Mouse (Mus musculus): ENCODE data around the gene Col23a1. TPM values are rescaled to one million over a fixed set of nuclear protein-coding genes. Genes with fewer than 3 reads are reported as not detected.

Col23a1 gene
- polyA plus RNA-seq, 1 experiment from 2014 or later = 4.0 TPM

DNA sequence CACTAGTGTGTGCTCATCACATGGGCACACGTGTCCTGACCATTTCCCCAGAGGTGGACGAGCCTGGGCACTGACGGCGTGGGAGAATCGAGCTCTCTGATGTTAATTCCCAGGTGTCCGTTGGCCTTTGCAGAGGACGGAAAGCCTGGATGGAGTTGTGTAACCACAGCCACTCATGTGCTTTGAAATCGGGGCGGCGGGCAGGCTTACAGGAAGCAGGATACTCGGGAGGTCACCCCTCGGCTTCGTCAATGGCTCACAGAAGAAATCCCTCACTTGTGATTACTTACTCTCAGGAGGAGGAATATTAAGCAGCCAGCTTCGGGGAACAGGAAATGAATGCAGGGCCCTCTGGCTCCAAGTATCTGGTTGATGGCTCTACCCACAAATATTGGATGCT lies 133.0 kb downstream of the Col23a1 start:
- WGBS = 69% methylated on average over 14 of the region's 14 CpGs
- H3K36me3 ChIP-seq (ENCODE audit: control insufficient read depth, insufficient read depth) = no peaks in the 10 kb centered on the region
- no peak for ATAC-seq (replicated peaks; ENCODE audit: extremely low read depth, insufficient read depth, low FRiP score)
- H3K27ac ChIP-seq (ENCODE audit: low read length) = no peak overlapping the region
- no peak overlapping the region for H3K4me3 ChIP-seq (ENCODE audit: low read length)
- H3K27me3 ChIP-seq (ENCODE audit: control insufficient read depth, insufficient read depth, low read length) = no peaks in the 10 kb centered on the region; the same call in 1 of the 2 replicates
- no peak overlapping the region for H3K9ac ChIP-seq (ENCODE audit: low read length)
- H3K4me1 ChIP-seq (ENCODE audit: control insufficient read depth, insufficient read depth, low read length) = no peaks in the 10 kb centered on the region
- no peaks in the 10 kb centered on the region; the same call in 1 of the 2 replicates for H3K9me3 ChIP-seq (replicated peaks; ENCODE audit: control insufficient read depth, low read length)
- H3K4me2 ChIP-seq (ENCODE audit: low read depth, low read length) = no peak overlapping the region

- Histone ChIP-seq H3K9me3 (replicated peaks; ENCODE audit: control insufficient read depth, low read length) (no peaks in the 10 kb centered on the region; the same call in 1 of the 2 replicates), H3K9ac (ENCODE audit: low read length) (no peak overlapping the region), H3K4me1 (ENCODE audit: control insufficient read depth, insufficient read depth, low read length) (no peaks in the 10 kb centered on the region), H3K27ac (ENCODE audit: low read length) (no peak overlapping the region), H3K27me3 (ENCODE audit: control insufficient read depth, insufficient read depth, low read length) (peaks cover 13% of the 10 kb centered on the region), H3K36me3 (ENCODE audit: control insufficient read depth, insufficient read depth) (no peaks in the 10 kb centered on the region), H3K4me2 (ENCODE audit: low read depth, low read length) (no peak overlapping the region), H3K4me3 (ENCODE audit: low read length) (no peak overlapping the region)
- whole genome bisulfite sequencing = 83% methylated on average over 3 of the region's 3 CpGs
- ATAC-seq (replicated peaks; ENCODE audit: extremely low read depth, insufficient read depth, low FRiP score) = no peak
Observed at GRCm38 (mm10) chr11:51426155-51426554, 136.4 kb downstream of the Col23a1 start.

DNA sequence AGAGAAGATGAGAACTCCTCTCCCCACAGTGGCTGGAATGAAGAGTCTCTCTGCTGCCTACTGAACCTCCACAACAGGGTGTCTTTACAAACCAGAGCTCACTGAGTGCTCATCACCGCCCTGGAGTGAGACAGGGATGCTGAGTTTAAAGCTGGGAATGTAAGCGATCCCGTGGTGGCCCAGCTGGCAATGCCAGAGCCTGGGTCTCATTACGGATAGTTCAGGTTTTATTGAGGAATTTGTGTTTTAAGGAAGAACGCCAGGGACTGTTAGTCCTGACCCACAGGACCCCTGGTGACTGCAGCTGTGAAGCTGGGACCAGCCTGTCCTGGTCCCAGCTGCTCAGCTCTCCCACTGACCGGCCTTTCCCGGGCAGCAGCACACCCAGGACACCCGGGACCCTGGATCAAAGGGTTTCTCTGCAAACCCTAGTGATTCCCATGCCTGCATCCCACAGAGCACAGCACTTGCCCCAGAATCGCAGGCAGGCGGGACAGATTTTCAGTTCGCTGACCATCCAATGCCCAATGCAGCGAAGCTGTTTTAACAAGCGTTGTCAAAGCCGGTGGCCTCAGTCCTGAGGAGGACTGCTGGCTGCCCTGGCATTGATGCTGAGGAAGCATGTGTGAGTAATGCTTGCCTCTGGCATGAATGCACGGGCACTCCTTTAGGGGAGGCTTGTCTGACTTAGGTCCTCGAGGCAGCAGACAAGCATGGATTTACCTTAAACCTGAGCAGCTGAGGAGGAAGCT lies 139.9 kb downstream of the Col23a1 start:
- no peak overlapping the region for H3K4me2 ChIP-seq (ENCODE audit: low read depth, low read length)
- no peak overlapping the region for H3K4me3 ChIP-seq (ENCODE audit: low read length)
- no peaks in the 10 kb centered on the region for H3K4me1 ChIP-seq (ENCODE audit: control insufficient read depth, insufficient read depth, low read length)
- peaks cover 13% of the 10 kb centered on the region for H3K27me3 ChIP-seq (ENCODE audit: control insufficient read depth, insufficient read depth, low read length)
- no peak for ATAC-seq (replicated peaks; ENCODE audit: extremely low read depth, insufficient read depth, low FRiP score)
- peaks cover 4% of the 10 kb centered on the region for H3K9me3 ChIP-seq (replicated peaks; ENCODE audit: control insufficient read depth, low read length)
- H3K36me3 ChIP-seq (ENCODE audit: control insufficient read depth, insufficient read depth) = no peaks in the 10 kb centered on the region
- WGBS = 51% methylated on average over 16 of the region's 16 CpGs
- H3K9ac ChIP-seq (ENCODE audit: low read length) = no peak overlapping the region
- no peak overlapping the region for H3K27ac ChIP-seq (ENCODE audit: low read length)

DNA sequence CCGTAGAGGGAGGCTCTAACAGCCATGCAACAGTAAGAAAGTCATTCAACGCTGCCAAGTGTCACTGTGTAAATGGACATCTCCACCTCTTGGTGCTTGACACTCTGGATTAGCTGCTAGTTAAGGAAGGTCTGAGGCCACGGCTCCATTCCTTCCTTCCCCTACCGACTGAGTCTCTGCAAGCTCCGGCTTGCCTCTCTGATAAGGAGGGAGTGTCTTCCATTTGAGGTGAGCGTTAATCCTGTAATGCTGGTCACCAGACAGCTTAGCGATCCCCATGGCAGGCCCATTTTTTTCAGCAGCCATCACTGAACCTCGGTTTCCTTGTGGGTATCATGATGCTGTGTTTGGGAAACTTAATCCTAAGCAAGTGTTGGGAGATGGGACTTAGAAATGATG lies 140.5 kb downstream of the Col23a1 start:
- 39% methylated on average over 8 of the region's 8 CpGs for WGBS
- Histone ChIP-seq H3K4me1 (ENCODE audit: control insufficient read depth, insufficient read depth, low read length) (no peaks in the 10 kb centered on the region), H3K9me3 (replicated peaks; ENCODE audit: control insufficient read depth, low read length) (peaks cover 4% of the 10 kb centered on the region), H3K36me3 (ENCODE audit: control insufficient read depth, insufficient read depth) (no peaks in the 10 kb centered on the region), H3K27ac (ENCODE audit: low read length) (no peak overlapping the region), H3K4me2 (ENCODE audit: low read depth, low read length) (no peak overlapping the region), H3K9ac (ENCODE audit: low read length) (no peak overlapping the region), H3K27me3 (ENCODE audit: control insufficient read depth, insufficient read depth, low read length) (peaks cover 13% of the 10 kb centered on the region), H3K4me3 (ENCODE audit: low read length) (no peak overlapping the region)
- no peak for ATAC-seq (replicated peaks; ENCODE audit: extremely low read depth, insufficient read depth, low FRiP score)

GRCm38 (mm10) chr11:51431287-51431686 lies 141.6 kb downstream of the Col23a1 start:
- ATAC-seq (replicated peaks; ENCODE audit: extremely low read depth, insufficient read depth, low FRiP score) = no peak
- Histone ChIP-seq H3K4me2 (ENCODE audit: low read depth, low read length) (no peak overlapping the region), H3K4me3 (ENCODE audit: low read length) (no peak overlapping the region), H3K4me1 (ENCODE audit: control insufficient read depth, insufficient read depth, low read length) (no peaks in the 10 kb centered on the region), H3K9me3 (replicated peaks; ENCODE audit: control insufficient read depth, low read length) (peaks cover 4% of the 10 kb centered on the region), H3K36me3 (ENCODE audit: control insufficient read depth, insufficient read depth) (no peaks in the 10 kb centered on the region), H3K27ac (ENCODE audit: low read length) (no peak overlapping the region), H3K27me3 (ENCODE audit: control insufficient read depth, insufficient read depth, low read length) (peaks cover 13% of the 10 kb centered on the region), H3K9ac (ENCODE audit: low read length) (no peak overlapping the region)
- WGBS = 67% methylated on average over 3 of the region's 3 CpGs

DNA sequence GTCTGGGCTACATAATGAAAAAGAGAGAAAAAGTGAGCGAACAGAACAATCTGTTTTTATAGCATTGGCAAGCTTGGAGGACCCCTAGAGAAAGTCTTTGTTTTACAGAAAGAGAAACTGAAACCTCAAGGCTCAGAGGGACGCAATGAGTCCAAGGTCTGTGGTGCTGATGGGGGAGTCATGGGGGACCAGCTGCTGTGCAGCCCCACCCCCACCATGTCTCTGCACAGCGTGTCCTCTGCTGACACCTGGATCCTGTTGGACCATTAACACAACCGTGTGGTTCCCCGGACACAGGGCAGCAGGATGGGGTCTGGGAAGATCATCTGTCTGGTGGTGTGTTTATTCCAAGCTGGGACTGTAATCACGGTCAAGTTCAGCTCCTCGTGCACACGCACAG lies 142.2 kb downstream of the Col23a1 start:
- H3K36me3 ChIP-seq (ENCODE audit: control insufficient read depth, insufficient read depth) = no peaks in the 10 kb centered on the region
- H3K9me3 ChIP-seq (replicated peaks; ENCODE audit: control insufficient read depth, low read length) = peaks cover 6% of the 10 kb centered on the region
- H3K4me2 ChIP-seq (ENCODE audit: low read depth, low read length) = no peak overlapping the region
- H3K27me3 ChIP-seq (ENCODE audit: control insufficient read depth, insufficient read depth, low read length) = peaks cover 13% of the 10 kb centered on the region
- 73% methylated on average over 8 of the region's 8 CpGs for WGBS
- no peak overlapping the region for H3K27ac ChIP-seq (ENCODE audit: low read length)
- no peak overlapping the region for H3K4me3 ChIP-seq (ENCODE audit: low read length)
- no peak overlapping the region for H3K9ac ChIP-seq (ENCODE audit: low read length)
- H3K4me1 ChIP-seq (ENCODE audit: control insufficient read depth, insufficient read depth, low read length) = no peaks in the 10 kb centered on the region
- no peak for ATAC-seq (replicated peaks; ENCODE audit: extremely low read depth, insufficient read depth, low FRiP score)

DNA sequence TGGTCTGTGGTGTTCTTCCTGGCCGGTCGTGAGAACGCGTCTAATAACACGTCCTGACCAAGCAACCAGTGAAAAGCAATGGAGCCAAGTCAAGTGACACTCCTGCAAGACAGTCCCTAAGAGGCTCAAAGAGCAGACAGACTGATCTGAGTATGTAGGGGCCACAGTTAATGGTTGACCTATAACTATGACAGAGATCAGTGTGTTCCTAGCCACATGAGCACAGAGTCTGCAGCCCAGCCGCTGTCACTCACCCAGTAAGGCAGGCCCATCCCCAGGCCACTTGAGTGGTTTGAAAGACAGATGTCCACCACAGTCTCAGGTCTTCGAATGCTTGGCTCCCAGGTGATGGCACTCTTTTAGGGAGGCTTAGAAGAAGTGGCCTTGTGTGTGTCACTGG lies 152.3 kb downstream of the Col23a1 start:
- no peak for ATAC-seq (replicated peaks; ENCODE audit: extremely low read depth, insufficient read depth, low FRiP score)
- WGBS = 92% methylated on average over 7 of the region's 7 CpGs

DNA sequence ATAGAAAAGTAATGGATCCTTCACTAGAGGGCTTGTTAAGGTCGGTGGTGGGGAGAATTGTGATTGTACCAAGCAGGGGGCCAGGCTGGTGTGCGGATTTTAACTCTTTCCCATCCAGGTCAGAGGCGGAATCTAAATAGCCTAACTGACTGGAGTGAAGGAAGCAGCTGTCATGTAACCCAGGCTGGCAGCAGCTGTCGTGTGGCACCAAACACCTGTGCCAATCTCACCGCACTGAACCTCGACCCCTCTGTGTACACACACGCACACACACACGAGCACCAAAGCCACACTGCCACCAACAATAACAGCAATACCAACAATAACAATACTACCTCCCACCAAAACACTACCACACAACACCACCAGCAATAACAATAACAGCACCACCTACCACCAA lies 152.9 kb downstream of the Col23a1 start:
- Histone ChIP-seq H3K4me3 (ENCODE audit: low read length) (no peak overlapping the region), H3K27me3 (ENCODE audit: control insufficient read depth, insufficient read depth, low read length) (peaks cover 4% of the 10 kb centered on the region; the same call in 1 of the 2 replicates), H3K9ac (ENCODE audit: low read length) (no peak overlapping the region), H3K4me1 (ENCODE audit: control insufficient read depth, insufficient read depth, low read length) (no peaks in the 10 kb centered on the region), H3K9me3 (replicated peaks; ENCODE audit: control insufficient read depth, low read length) (no peaks in the 10 kb centered on the region), H3K4me2 (ENCODE audit: low read depth, low read length) (no peak overlapping the region), H3K27ac (ENCODE audit: low read length) (no peak overlapping the region), H3K36me3 (ENCODE audit: control insufficient read depth, insufficient read depth) (no peaks in the 10 kb centered on the region)
- WGBS = 73% methylated on average over 8 of the region's 8 CpGs
- no peak for ATAC-seq (replicated peaks; ENCODE audit: extremely low read depth, insufficient read depth, low FRiP score)

More for the DNA sequence above, 152.3 kb downstream of the Col23a1 start:
- no peak overlapping the region for H3K27ac ChIP-seq (ENCODE audit: low read length)
- H3K4me1 ChIP-seq (ENCODE audit: control insufficient read depth, insufficient read depth, low read length) = no peaks in the 10 kb centered on the region
- no peaks in the 10 kb centered on the region for H3K9me3 ChIP-seq (replicated peaks; ENCODE audit: control insufficient read depth, low read length)
- H3K27me3 ChIP-seq (ENCODE audit: control insufficient read depth, insufficient read depth, low read length) = peaks cover 4% of the 10 kb centered on the region; the same call in 1 of the 2 replicates
- no peak overlapping the region for H3K4me2 ChIP-seq (ENCODE audit: low read depth, low read length)
- no peak overlapping the region for H3K4me3 ChIP-seq (ENCODE audit: low read length)
- H3K9ac ChIP-seq (ENCODE audit: low read length) = no peak overlapping the region
- H3K36me3 ChIP-seq (ENCODE audit: control insufficient read depth, insufficient read depth) = no peaks in the 10 kb centered on the region

DNA sequence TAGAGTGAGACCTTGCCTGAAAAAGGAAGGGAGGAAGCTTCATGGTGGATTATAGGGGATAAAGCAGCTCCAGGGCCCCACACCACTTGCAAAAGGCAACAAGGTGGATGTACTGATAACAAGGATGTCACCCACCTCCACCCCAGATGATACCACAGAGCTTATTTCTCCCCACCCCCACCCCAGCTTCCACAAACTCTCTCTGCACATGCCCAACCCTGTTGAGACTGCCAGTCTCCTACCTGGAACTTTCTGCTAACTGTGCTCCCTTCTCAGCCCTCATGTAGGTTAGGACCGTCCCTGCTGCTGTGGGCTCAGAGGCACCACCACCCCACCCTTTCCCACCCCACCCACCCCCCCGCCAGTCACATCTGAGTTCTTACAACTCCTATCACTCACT lies 154.1 kb downstream of the Col23a1 start:
- no peak overlapping the region for H3K9ac ChIP-seq (ENCODE audit: low read length)
- no peak overlapping the region for H3K4me2 ChIP-seq (ENCODE audit: low read depth, low read length)
- H3K36me3 ChIP-seq (ENCODE audit: control insufficient read depth, insufficient read depth) = no peaks in the 10 kb centered on the region
- H3K4me1 ChIP-seq (ENCODE audit: control insufficient read depth, insufficient read depth, low read length) = no peaks in the 10 kb centered on the region
- H3K4me3 ChIP-seq (ENCODE audit: low read length) = no peak overlapping the region
- peaks cover 4% of the 10 kb centered on the region; the same call in 1 of the 2 replicates for H3K27me3 ChIP-seq (ENCODE audit: control insufficient read depth, insufficient read depth, low read length)
- H3K27ac ChIP-seq (ENCODE audit: low read length) = no peak overlapping the region
- no peak for ATAC-seq (replicated peaks; ENCODE audit: extremely low read depth, insufficient read depth, low FRiP score)
- 53% methylated on average over 2 of the region's 2 CpGs for WGBS
- H3K9me3 ChIP-seq (replicated peaks; ENCODE audit: control insufficient read depth, low read length) = no peaks in the 10 kb centered on the region
